Comparison of ENCODE assay signal across 9 mouse cellular contexts in genomic region chr19:36689205-36689604, GRCm38 (mm10). TPM values are rescaled to one million over a fixed set of nuclear protein-coding genes. Genes with fewer than 3 reads are reported as not detected.
DNase-seq lines count a peak whose midpoint lies in the region; ATAC-seq and TF ChIP-seq lines count a peak whose summit lies in the region.
"Had no signal": no experiment of that assay in that cellular context is flagged by ENCODE, and none has a peak within 500 bp of the region (broad histone marks: within the 10 kb centered on the region; RNA-seq: fewer than 3 reads in every experiment).

No protein-coding gene starts in this region.

- no peak overlapping the region for H3K9ac ChIP-seq in lung, postnatal 0 days (replicated peaks; ENCODE audit: low read depth)
- peak overlapping the region; percentile 6; the same call in 1 of the 2 replicates for H3K9ac ChIP-seq in heart, postnatal 0 days (replicated peaks; ENCODE audit: low read depth, low read length)

- H3K36me3 ChIP-seq in lung, postnatal 0 days (ENCODE audit: insufficient read depth, low read length): no peaks in the 10 kb centered on the region
- H3K36me3 ChIP-seq in heart, postnatal 0 days (replicated peaks; ENCODE audit: control insufficient read depth, insufficient read depth, low read length): no peaks in the 10 kb centered on the region

- no peaks in the 10 kb centered on the region for H3K9me3 ChIP-seq in lung, postnatal 0 days (ENCODE audit: low read length)
- no peaks in the 10 kb centered on the region for H3K9me3 ChIP-seq in heart, postnatal 0 days (replicated peaks; ENCODE audit: control insufficient read depth, low read length)

- peaks cover 14% of the 10 kb centered on the region; the same call in 1 of the 2 replicates for H3K4me1 ChIP-seq in lung, postnatal 0 days (ENCODE audit: insufficient read depth, low read depth, low read length)
- peaks cover 51% of the 10 kb centered on the region for H3K4me1 ChIP-seq in heart, postnatal 0 days (ENCODE audit: control insufficient read depth, insufficient read depth)

- H3K27ac ChIP-seq in lung, postnatal 0 days (ENCODE audit: low read length): peak overlapping the region; percentile 90
- H3K27ac ChIP-seq in heart, postnatal 0 days (ENCODE audit: low read depth): peak overlapping the region; percentile 98

- intact Hi-C loops in heart, postnatal 25 days (cut with DNase I): no loop called here

- H3K4me3 ChIP-seq in lung, postnatal 0 days (ENCODE audit: low read depth, low read length): no peak overlapping the region
- no peak overlapping the region for H3K4me3 ChIP-seq in heart, postnatal 0 days (ENCODE audit: low read depth, low read length)
- H3K4me3 ChIP-seq: erythroblast, embryonic 14.5 days had no signal

- peak; percentile 95 for DNase-seq in heart, adult 11 months
- no peak for DNase-seq in heart, postnatal 25 days (ENCODE audit: low spot score)
- peak; percentile 79 for DNase-seq in lung, postnatal 0 days (ENCODE audit: low spot score)
- no peak for DNase-seq in lung, postnatal 25 days (ENCODE audit: low spot score)
- DNase-seq in heart, postnatal 0 days (ENCODE audit: low spot score): peak; percentile 97
- DNase-seq in skeletal muscle tissue, adult 2 months (ENCODE audit: low read depth, low spot score): peak; percentile 58
- no peak for DNase-seq in embryo, embryonic 10 days (ENCODE audit: low spot score)
- no peak for DNase-seq in left cerebral cortex, adult 9 months (ENCODE audit: low spot score in 2 of 2)

- WGBS in lung, postnatal 0 days: 30% methylated on average over 5 of the region's 5 CpGs
- 6% methylated on average over 5 of the region's 5 CpGs for WGBS in heart, postnatal 0 days

- TF ChIP-seq EP300 in lung, postnatal 0 days (IDR thresholded peaks at IDR 0.05): peak; percentile 40
- 0 out of 2 replicates have a peak, but pooled peaks have one; percentile 30 for TF ChIP-seq EP300 in heart, postnatal 0 days (IDR thresholded peaks at IDR 0.05; ENCODE audit: low read depth)

- no peak for TF ChIP-seq CTCF in lung, postnatal 0 days (IDR thresholded peaks at IDR 0.05)
- no peak for TF ChIP-seq CTCF in heart, postnatal 0 days (IDR thresholded peaks at IDR 0.05; ENCODE audit: low read depth)

- peak; percentile 18 for ATAC-seq in lung, postnatal 0 days
- ATAC-seq in heart, postnatal 0 days (ENCODE audit: insufficient read depth, low read depth): peak; percentile 83

- no peak overlapping the region; the same call in 1 of the 2 replicates for H3K4me2 ChIP-seq in lung, postnatal 0 days (replicated peaks; ENCODE audit: low read depth, low read length)
- peak overlapping the region; percentile 39 for H3K4me2 ChIP-seq in heart, postnatal 0 days (ENCODE audit: low read depth, low read length)

- no peaks in the 10 kb centered on the region for H3K27me3 ChIP-seq in lung, postnatal 0 days (replicated peaks; ENCODE audit: insufficient read depth, low read length)
- no peaks in the 10 kb centered on the region for H3K27me3 ChIP-seq in heart, postnatal 0 days (ENCODE audit: control insufficient read depth, insufficient read depth, low read length)

RNA-seq across cellular contexts. Expression of gene Ppp1r3c, which starts 47.2 kb away (rescaled TPM):
- total RNA-seq in heart, postnatal 25 days (2021): 100 to 1,000 TPM in 1 of 2 experiments, 10 to 100 TPM in 1; 94.9 to 102 TPM
- polyA plus RNA-seq in lung, postnatal 0 days (2015; fragmentation: Nextera tagmentation; extraction: Ambion mirVana): 39.4 and 51.4 TPM in 2 replicates
- 35.1 and 56.9 TPM in 2 replicates for total RNA-seq in heart, postnatal 0 days (2014; rRNA removed; ENCODE audit: low replicate concordance)
- polyA plus RNA-seq in heart, postnatal 0 days (2015; fragmentation: Nextera tagmentation; extraction: Ambion mirVana): 39.0 and 44.6 TPM in 2 replicates
- polyA plus RNA-seq: erythroblast, embryonic 14.5 days had no signal

Comparison
In these comparisons a context has a peak if more than half of its experiments do, and no peak if none do; other contexts are left out.
1. DNase-seq: peak in heart, adult 11 months (single experiment), lung, postnatal 0 days (single experiment), heart, postnatal 0 days (single experiment) and skeletal muscle tissue, adult 2 months (single experiment); none in heart, postnatal 25 days (single experiment), lung, postnatal 25 days (single experiment), embryo, embryonic 10 days (single experiment) and left cerebral cortex, adult 9 months (0 of 2).